Mouse (Mus musculus): Measurements from ENCODE around the gene Ncs1. TPM values are rescaled to one million over a fixed set of nuclear protein-coding genes. Genes with fewer than 3 reads are reported as not detected.

The Ncs1 gene
- polyA plus RNA-seq, 1 experiment from 2014 or later, result 183 TPM

DNA sequence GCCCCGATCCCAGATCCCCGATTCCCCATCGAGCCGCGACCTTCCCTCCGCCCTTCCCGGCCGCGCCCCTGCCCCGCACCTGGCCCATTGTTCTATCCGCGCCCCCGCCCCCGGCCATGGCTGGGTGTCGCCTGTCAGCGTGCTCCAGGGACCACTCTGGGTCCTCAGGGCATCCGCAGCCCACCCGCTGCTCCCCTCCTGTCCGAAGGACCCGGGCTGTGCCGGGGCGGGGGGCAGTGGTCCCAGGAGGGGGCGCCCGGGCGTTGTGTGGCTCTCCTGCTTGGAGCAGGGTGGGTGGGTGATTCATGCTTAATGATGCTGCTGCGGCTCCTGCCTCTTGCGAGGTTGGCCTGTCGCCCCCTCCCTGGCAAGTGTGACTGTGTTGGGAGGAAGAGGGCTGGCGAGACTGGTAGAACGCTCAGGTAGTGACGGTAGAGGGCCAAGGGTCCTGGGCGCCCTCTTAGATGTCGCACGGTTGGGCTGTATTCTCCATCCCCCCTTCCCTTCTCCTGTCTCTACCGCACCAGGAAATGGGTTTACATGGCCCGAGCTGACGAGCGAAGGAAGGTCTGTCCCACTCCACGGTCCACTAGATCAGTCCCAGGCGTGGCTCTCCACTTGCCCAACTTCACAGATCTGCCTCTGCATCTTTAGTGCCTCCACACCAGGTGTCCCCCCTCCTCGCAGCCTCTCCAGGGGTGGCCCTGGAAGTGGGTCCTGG lies 788 bp downstream of the Ncs1 start:
- Histone ChIP-seq H3K9ac (peak overlapping the region; percentile 98), H3K27me3 (no peaks in the 10 kb centered on the region), H3K4me1 (replicated peaks) (peaks cover 59% of the 10 kb centered on the region), H3K9me3 (no peaks in the 10 kb centered on the region), H3K4me2 (peak overlapping the region; percentile 79), H3K4me3 (peak overlapping the region; percentile 84), H3K27ac (replicated peaks) (peak overlapping the region; percentile 85), H3K36me3 (no peaks in the 10 kb centered on the region)
- under 1% methylated on average over 37 of the region's 41 CpGs for WGBS
- peak; percentile 44 for ATAC-seq (ENCODE audit: low FRiP score, low read depth)

GRCm38 (mm10) chr2:31248856-31249255 lies 3.2 kb downstream of the Ncs1 start:
- H3K27me3 ChIP-seq, result no peaks in the 10 kb centered on the region
- peaks cover 62% of the 10 kb centered on the region for H3K4me1 ChIP-seq (replicated peaks)
- no peaks in the 10 kb centered on the region for H3K36me3 ChIP-seq
- no peaks in the 10 kb centered on the region for H3K9me3 ChIP-seq
- ATAC-seq (ENCODE audit: low FRiP score, low read depth), result no peak
- no peak overlapping the region for H3K4me2 ChIP-seq
- no peak overlapping the region for H3K9ac ChIP-seq
- H3K27ac ChIP-seq (replicated peaks), result no peak overlapping the region
- no peak overlapping the region for H3K4me3 ChIP-seq
- 94% methylated on average over 6 of the region's 6 CpGs for WGBS

- 98% methylated on average over 4 of the region's 4 CpGs for WGBS
- no peaks in the 10 kb centered on the region for H3K9me3 ChIP-seq
- no peak overlapping the region for H3K27ac ChIP-seq (replicated peaks)
- no peaks in the 10 kb centered on the region for H3K27me3 ChIP-seq
- peaks cover 76% of the 10 kb centered on the region for H3K4me1 ChIP-seq (replicated peaks)
- H3K36me3 ChIP-seq, result no peaks in the 10 kb centered on the region
- ATAC-seq (ENCODE audit: low FRiP score, low read depth), result no peak
- H3K9ac ChIP-seq, result no peak overlapping the region
- H3K4me2 ChIP-seq, result no peak overlapping the region
- H3K4me3 ChIP-seq, result no peak overlapping the region
Measured at GRCm38 (mm10) chr2:31252167-31252566, 6.5 kb downstream of the Ncs1 start.

DNA sequence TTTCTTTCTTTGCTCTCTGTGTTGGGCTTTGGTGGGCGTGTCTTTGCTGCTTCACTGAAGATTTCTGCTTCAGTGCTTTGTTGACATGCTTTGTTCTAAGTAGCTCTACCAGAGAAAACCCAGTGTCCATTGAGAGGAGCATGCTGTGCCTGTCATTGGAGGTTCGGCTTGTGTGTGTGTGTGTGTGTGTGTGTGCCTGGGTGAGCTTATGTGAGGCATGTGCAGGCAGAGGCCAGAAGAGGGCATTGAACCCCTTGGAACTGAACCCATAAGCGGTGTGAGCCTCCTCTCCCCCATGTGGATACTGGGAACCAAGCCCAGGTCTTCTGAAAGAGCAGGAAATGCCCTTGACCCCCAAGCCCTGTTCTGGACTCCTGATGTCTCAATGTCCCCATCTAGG lies 7.8 kb downstream of the Ncs1 start:
- H3K4me3 ChIP-seq, result no peak overlapping the region
- peaks cover 76% of the 10 kb centered on the region for H3K4me1 ChIP-seq (replicated peaks)
- H3K9me3 ChIP-seq, result no peaks in the 10 kb centered on the region
- H3K4me2 ChIP-seq, result no peak overlapping the region
- no peak overlapping the region for H3K27ac ChIP-seq (replicated peaks)
- no peaks in the 10 kb centered on the region for H3K36me3 ChIP-seq
- H3K9ac ChIP-seq, result no peak overlapping the region
- WGBS, result 41% methylated on average over 3 of the region's 3 CpGs
- no peak for ATAC-seq (ENCODE audit: low FRiP score, low read depth)
- no peaks in the 10 kb centered on the region for H3K27me3 ChIP-seq

- no peak for ATAC-seq (ENCODE audit: low FRiP score, low read depth)
- H3K27ac ChIP-seq (replicated peaks), result no peak overlapping the region
- no peak overlapping the region for H3K4me2 ChIP-seq
- WGBS, result 90% methylated on average over 3 of the region's 3 CpGs
- peaks cover 77% of the 10 kb centered on the region for H3K4me1 ChIP-seq (replicated peaks)
- no peak overlapping the region for H3K9ac ChIP-seq
- H3K4me3 ChIP-seq, result no peak overlapping the region
- no peaks in the 10 kb centered on the region for H3K27me3 ChIP-seq
- H3K9me3 ChIP-seq, result no peaks in the 10 kb centered on the region
- no peaks in the 10 kb centered on the region for H3K36me3 ChIP-seq
Measured at GRCm38 (mm10) chr2:31254806-31255205, 9.2 kb downstream of the Ncs1 start.

GRCm38 (mm10) chr2:31255952-31256938 lies 10.6 kb downstream of the Ncs1 start:
- peak overlapping the region; percentile 34 for H3K4me2 ChIP-seq
- no peaks in the 10 kb centered on the region for H3K27me3 ChIP-seq
- H3K4me3 ChIP-seq, result no peak overlapping the region
- peak overlapping the region; percentile 70 for H3K27ac ChIP-seq (replicated peaks)
- 23% methylated on average over 21 of the region's 21 CpGs for WGBS
- H3K4me1 ChIP-seq (replicated peaks), result peaks cover 65% of the 10 kb centered on the region
- no peak; the same call in 1 of the 2 replicates for ATAC-seq (ENCODE audit: low FRiP score, low read depth)
- H3K9me3 ChIP-seq, result no peaks in the 10 kb centered on the region
- H3K36me3 ChIP-seq, result no peaks in the 10 kb centered on the region
- no peak overlapping the region; the same call in 1 of the 2 replicates for H3K9ac ChIP-seq

DNA sequence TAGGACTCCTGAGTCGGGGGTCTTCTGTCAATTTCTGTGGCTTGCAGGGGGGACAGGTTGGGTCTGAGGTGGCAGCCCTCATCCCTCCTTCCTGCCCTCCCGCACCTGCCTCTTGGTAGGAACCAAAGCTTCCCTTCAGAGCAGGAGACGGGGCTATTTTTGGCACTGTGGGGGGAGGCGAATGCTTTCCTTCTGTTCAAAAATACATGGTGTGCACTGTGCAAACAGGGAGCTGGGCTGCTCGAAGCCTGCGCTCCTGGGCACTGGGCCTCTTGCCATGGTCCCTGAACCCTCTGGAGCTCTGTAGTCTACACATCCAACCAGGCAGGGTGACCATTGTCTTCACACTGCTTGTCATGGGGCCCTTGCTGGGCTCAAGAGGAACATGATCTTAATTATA lies 11.5 kb downstream of the Ncs1 start:
- H3K9ac ChIP-seq, result no peak overlapping the region
- H3K4me1 ChIP-seq (replicated peaks), result peaks cover 64% of the 10 kb centered on the region
- no peak overlapping the region for H3K4me2 ChIP-seq
- H3K27me3 ChIP-seq, result no peaks in the 10 kb centered on the region
- ATAC-seq (ENCODE audit: low FRiP score, low read depth), result peak; percentile 10; the same call in 1 of the 2 replicates
- 64% methylated on average over 6 of the region's 6 CpGs for WGBS
- peak overlapping the region; percentile 70 for H3K27ac ChIP-seq (replicated peaks)
- no peaks in the 10 kb centered on the region for H3K9me3 ChIP-seq
- no peak overlapping the region for H3K4me3 ChIP-seq
- H3K36me3 ChIP-seq, result no peaks in the 10 kb centered on the region

DNA sequence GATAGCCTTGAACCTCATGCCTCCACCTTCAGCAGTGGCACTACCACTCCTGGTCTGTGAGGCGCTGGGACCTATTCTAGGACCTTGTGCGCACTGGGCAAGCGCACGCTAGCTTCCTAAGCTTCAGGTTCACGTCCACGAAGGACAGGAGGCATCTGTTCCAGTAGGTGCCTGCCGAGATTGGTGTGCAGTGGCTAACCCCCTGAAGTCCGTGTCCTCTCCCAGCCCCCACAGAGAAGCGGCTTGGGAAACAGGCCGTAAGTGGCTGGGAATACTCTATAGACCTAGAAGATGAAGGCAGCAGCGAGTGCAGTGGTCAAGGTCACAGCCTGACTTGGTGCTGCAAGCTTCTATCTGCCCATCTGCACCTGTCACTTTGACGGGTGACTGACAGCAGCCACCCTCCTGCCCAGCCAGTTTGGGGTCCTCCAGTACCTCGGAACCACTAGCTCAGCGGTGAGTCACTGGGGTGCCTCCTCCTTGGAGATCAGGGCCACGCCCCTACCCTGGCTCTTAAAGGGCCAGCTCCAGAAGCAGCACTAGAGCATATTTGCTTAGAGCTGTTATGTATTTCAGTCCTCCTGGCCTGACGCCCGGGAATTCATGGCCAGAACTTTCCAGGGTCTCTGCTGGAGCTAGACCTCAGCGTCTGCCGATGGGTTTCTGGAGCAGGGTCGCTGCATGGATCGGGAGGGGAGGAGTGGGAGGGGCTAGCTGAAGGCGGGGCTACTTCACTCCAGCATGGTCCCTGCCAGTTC lies 13.2 kb downstream of the Ncs1 start:
- H3K4me3 ChIP-seq, result peak overlapping the region; percentile 32
- peak; percentile 36; the same call in 1 of the 2 replicates for ATAC-seq (ENCODE audit: low FRiP score, low read depth)
- peak overlapping the region; percentile 28; the same call in 1 of the 2 replicates for H3K9ac ChIP-seq
- 12% methylated on average over 22 of the region's 22 CpGs for WGBS
- H3K27me3 ChIP-seq, result no peaks in the 10 kb centered on the region
- H3K27ac ChIP-seq (replicated peaks), result peak overlapping the region; percentile 26; the same call in 1 of the 2 replicates
- no peaks in the 10 kb centered on the region for H3K36me3 ChIP-seq
- H3K4me1 ChIP-seq (replicated peaks), result peaks cover 78% of the 10 kb centered on the region
- H3K4me2 ChIP-seq, result peak overlapping the region; percentile 58
- no peaks in the 10 kb centered on the region for H3K9me3 ChIP-seq

- Histone ChIP-seq H3K9ac (no peak overlapping the region), H3K27me3 (no peaks in the 10 kb centered on the region), H3K4me2 (peak overlapping the region; percentile 58), H3K9me3 (no peaks in the 10 kb centered on the region), H3K27ac (replicated peaks) (no peak overlapping the region; the same call in 1 of the 2 replicates), H3K4me3 (peak overlapping the region; percentile 32), H3K36me3 (no peaks in the 10 kb centered on the region), H3K4me1 (replicated peaks) (peaks cover 78% of the 10 kb centered on the region)
- 23% methylated on average over 9 of the region's 9 CpGs for WGBS
- ATAC-seq (ENCODE audit: low FRiP score, low read depth), result no peak
Measured at GRCm38 (mm10) chr2:31259367-31259920, 13.8 kb downstream of the Ncs1 start.

DNA sequence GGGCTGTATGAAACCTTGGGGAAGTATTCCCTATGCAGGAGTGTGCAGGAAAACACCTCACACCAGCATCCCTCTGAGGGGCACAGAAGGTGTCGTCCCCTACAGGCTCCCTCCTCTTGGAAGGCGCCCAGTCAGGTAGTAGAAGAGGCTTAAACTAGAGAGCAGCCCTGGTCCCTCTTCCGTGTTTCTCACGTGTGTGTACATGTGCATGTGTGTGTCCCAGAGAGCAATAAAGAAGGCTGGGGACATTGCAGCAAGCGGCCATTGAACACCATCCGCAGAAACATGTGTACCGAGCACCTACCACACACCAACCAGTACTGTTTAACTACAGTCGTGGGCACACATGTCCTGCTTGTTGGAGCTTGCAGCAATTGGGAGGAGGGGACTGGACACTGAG lies 14.9 kb downstream of the Ncs1 start:
- H3K27me3 ChIP-seq, result no peaks in the 10 kb centered on the region
- H3K9ac ChIP-seq, result no peak overlapping the region
- peaks cover 78% of the 10 kb centered on the region for H3K4me1 ChIP-seq (replicated peaks)
- ATAC-seq (ENCODE audit: low FRiP score, low read depth), result no peak
- no peak overlapping the region for H3K27ac ChIP-seq (replicated peaks)
- H3K4me3 ChIP-seq, result no peak overlapping the region
- H3K4me2 ChIP-seq, result no peak overlapping the region
- 91% methylated on average over 8 of the region's 8 CpGs for WGBS
- no peaks in the 10 kb centered on the region for H3K36me3 ChIP-seq
- H3K9me3 ChIP-seq, result no peaks in the 10 kb centered on the region

DNA sequence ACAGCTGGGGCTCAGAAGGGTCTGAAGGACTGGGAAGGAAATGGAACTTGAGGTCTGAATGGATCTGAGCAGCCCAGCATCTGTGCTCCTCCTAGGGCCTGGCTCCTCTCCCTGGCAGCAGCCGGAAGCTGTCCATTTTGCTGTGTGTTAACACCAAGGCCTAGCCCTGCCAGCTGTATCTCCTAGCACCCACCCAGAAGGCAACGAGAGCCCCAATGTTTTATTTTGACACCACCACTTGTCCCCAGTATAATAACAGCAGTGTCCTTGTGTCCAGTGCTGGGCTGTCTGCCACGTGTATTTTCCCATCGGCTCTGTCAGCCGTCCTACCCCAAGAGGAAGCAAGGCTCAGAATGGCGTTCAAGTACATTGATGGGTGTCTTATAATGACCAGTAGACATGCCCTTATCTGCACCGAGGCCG lies 17.4 kb downstream of the Ncs1 start:
- Histone ChIP-seq H3K27me3 (no peaks in the 10 kb centered on the region), H3K4me1 (replicated peaks) (peaks cover 76% of the 10 kb centered on the region), H3K4me2 (peak overlapping the region; percentile 8), H3K9ac (no peak overlapping the region), H3K9me3 (no peaks in the 10 kb centered on the region), H3K36me3 (no peaks in the 10 kb centered on the region), H3K27ac (replicated peaks) (peak overlapping the region; percentile 83), H3K4me3 (no peak overlapping the region)
- WGBS, result 51% methylated on average over 8 of the region's 8 CpGs
- ATAC-seq (ENCODE audit: low FRiP score, low read depth), result peak; percentile 49

Data from hindbrain, embryonic 15.5 days (tissue).